Mouse (Mus musculus) limb, embryonic 14.5 days (tissue): Measurements from ENCODE around the gene Zfyve27. TPM values are rescaled to one million over a fixed set of nuclear protein-coding genes. Genes with fewer than 3 reads are reported as not detected.

Experiments
- ATAC-seq: fragments of 200-750 bp; cut with Nextera tagmentation; 2 replicates; pipeline ENCODE4 v1.8.0; 2017; ENCODE audit warnings: low read depth, moderate number of reproducible peaks, moderate TSS enrichment; ENCODE audit not compliant: low FRiP score
- DNase-seq: peaks from one replicate; pipeline ENCODE4 v3.0.0-alpha.2; 2015; ENCODE audit warnings: low spot score
- H3K27ac ChIP-seq: fragments of 300-500 bp; sonication (generic); replicated peaks from 2 replicates; pipeline ENCODE4 v1.5.1; 2014; ENCODE audit warnings: low read depth, mild to moderate bottlenecking, low read length, moderate library complexity, mixed read lengths
- H3K27me3 ChIP-seq: fragments of 300-500 bp; sonication (generic); 2 replicates; pipeline ENCODE4 v1.6.1; 2014; ENCODE audit warnings: low read length, mixed read lengths; ENCODE audit not compliant: control insufficient read depth, insufficient read depth
- H3K36me3 ChIP-seq: fragments of 300-500 bp; sonication (generic); 2 replicates; pipeline ENCODE4 v1.6.1; 2014; ENCODE audit warnings: mild to moderate bottlenecking, low read length, moderate library complexity, mixed read lengths; ENCODE audit not compliant: control insufficient read depth, insufficient read depth
- H3K4me1 ChIP-seq: fragments of 300-500 bp; sonication (generic); 2 replicates; pipeline ENCODE4 v1.6.1; 2014; ENCODE audit warnings: antibody characterized with exemption, low read length, mixed read lengths; ENCODE audit not compliant: control insufficient read depth, insufficient read depth
- H3K4me2 ChIP-seq: fragments of 300-500 bp; sonication (generic); replicated peaks from 2 replicates; pipeline ENCODE4 v1.6.1; 2014; ENCODE audit warnings: low read depth, mild to moderate bottlenecking, low read length, moderate library complexity; ENCODE audit not compliant: severe bottlenecking
- H3K4me3 ChIP-seq: fragments of 300-500 bp; sonication (generic); replicated peaks from 2 replicates; pipeline ENCODE4 v1.5.1; 2014; ENCODE audit warnings: low read length
- H3K9ac ChIP-seq: fragments of 300-500 bp; sonication (generic); 2 replicates; pipeline ENCODE4 v1.6.1; 2014; ENCODE audit warnings: mild to moderate bottlenecking, low read depth, low read length, moderate library complexity; ENCODE audit not compliant: severe bottlenecking
- H3K9me3 ChIP-seq: fragments of 300-500 bp; sonication (generic); 2 replicates; pipeline ENCODE4 v1.6.1; 2016; ENCODE audit warnings: low read length; ENCODE audit not compliant: control insufficient read depth
- POLR2A ChIP-seq: fragments of 200-500 bp; IDR thresholded peaks from 2 replicates; pipeline ENCODE4 v1.8.0; 2012; ENCODE audit warnings: inconsistent platforms, mild to moderate bottlenecking, moderate library complexity, borderline replicate concordance; ENCODE audit not compliant: insufficient read depth, insufficient read length; ENCODE audit errors: extremely low read depth
- WGBS: fragments of 180-500 bp; shearing (Covaris S2); extraction: QIAGEN DNeasy Blood & Tissue Kit; methylation state at CpG from one replicate; pipeline ENCODE4 v1.1.7; 2014; 5-methylcytosine and 5-hydroxymethylcytosine counted together
- polyA plus RNA-seq, 2 experiments: library from polyadenylated mRNA; depleted of rRNA in 1 of 2; stranded (reverse) in 1 of 2; unstranded in 1 of 2; fragments of >200 nt; fragmentation: Nextera tagmentation in 1 of 2; extraction: Ambion mirVana in 1 of 2; gene quantifications; 2 replicates each; pipeline versions ENCODE4 v1.2.1 to v1.2.3; 2012 to 2014

Zfyve27 gene
- polyA plus RNA-seq, 2 experiments, result 13.1 to 47.4 TPM

DNA sequence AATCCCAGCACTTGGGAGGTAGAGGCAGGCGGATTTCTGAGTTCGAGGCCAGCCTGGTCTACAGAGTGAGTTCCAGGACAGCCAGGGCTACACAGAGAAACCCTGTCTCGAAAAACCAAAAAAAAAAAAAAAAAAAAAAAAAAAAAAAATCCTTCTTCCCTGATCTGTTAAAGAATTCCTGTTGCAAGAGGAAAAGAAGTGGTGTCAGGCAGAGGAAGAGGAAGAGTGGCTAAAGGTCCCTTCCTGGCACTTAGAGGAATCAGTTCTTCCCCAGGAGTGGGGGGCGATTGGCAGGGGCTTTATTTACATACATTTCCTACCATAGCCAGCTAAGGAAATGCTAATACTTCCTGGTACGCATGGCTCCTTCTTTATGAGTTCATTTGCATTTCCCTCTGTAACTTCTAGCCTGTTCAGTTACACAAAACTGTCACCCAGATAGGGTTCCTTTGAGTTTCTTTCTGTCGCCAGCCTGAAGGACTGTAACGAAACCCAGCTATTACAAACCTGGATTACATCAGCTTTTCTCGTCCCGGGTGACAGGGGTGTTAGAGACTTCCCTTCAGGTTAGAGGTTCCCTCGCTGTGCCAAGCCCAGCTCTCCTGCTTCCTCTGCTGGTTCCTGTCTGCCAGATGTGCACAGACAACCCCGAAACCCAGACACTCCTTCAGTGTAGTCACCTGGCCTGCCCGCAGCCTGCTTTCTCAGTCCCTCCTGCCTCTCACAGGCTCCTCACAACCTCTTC, 6.1 kb upstream of the Zfyve27 start:
- no peaks in the 10 kb centered on the region for H3K4me1 ChIP-seq
- H3K36me3 ChIP-seq, result no peaks in the 10 kb centered on the region
- ATAC-seq (no peak), DNase-seq (no peak)
- WGBS, result 46% methylated on average over 12 of the region's 12 CpGs
- H3K9ac ChIP-seq, result no peak overlapping the region
- TF ChIP-seq POLR2A, result no peak
- H3K4me2 ChIP-seq, result no peak overlapping the region
- H3K27me3 ChIP-seq, result no peaks in the 10 kb centered on the region
- no peaks in the 10 kb centered on the region for H3K9me3 ChIP-seq
- H3K27ac ChIP-seq, result no peak overlapping the region
- H3K4me3 ChIP-seq, result no peak overlapping the region

DNA sequence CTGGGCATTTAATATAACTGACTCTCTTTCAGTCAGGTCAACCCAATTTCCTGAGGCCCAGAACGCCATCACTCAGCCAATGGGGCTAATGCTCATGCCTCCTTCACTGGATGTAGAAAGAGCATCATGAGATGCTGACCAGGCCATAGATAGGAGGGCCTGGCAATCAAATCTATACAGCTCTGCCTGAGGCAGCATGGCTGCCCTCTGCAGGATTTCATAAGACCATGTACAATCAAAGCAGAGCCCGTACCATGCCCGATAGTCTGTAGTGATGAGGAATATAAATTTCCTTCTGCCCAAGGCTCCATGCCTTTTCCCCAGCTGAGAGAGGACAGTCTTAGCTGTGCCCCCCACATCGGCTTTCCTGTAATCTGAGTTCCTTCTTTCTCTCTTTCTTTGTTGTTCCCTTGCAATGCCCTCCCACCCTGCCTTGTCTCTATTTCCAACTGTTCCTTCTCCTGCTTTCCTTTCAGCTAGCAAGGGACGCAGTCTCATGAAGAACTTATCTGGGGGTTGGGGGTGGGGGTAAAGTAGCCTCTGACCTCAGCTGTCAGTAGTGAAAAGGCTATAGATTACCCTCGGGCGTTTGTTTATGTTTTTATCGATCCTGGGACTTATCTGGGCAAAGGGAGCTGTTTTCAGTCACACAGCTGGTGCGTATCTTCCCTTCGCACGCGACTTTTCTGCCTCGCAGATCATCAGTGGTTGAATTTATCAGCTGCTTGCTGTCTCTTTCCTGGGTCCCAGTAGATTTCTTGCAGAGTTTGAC, 5.3 kb upstream of the Zfyve27 start:
- TF ChIP-seq POLR2A, result no peak
- Histone ChIP-seq H3K4me1 (no peaks in the 10 kb centered on the region), H3K27me3 (no peaks in the 10 kb centered on the region), H3K9me3 (no peaks in the 10 kb centered on the region), H3K9ac (no peak overlapping the region), H3K36me3 (no peaks in the 10 kb centered on the region), H3K4me2 (no peak overlapping the region), H3K4me3 (no peak overlapping the region), H3K27ac (no peak overlapping the region)
- no peak for ATAC-seq
- WGBS, result 58% methylated on average over 13 of the region's 13 CpGs
- DNase-seq, result no peak

DNA sequence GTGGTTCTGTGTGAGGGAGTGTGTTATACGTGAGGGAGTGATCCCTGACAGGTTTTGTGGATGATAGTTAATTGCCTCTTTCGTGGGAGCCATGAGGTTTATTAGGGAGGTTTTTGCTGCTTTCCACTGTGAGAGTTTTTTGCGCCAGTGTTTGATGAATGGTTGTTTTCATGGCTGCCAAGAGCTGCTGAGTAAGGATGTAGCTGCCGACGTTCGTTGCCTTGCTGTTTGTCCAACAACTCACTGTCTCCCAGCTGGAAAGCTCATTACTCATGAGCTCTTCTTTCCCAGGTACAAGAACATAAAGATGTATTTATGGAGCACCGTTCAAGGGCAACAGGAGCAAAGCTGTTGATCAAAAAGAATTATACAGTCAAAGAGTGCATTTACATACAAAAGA, 437 bp downstream of the Zfyve27 start:
- no peak for DNase-seq
- Histone ChIP-seq H3K9ac (no peak overlapping the region), H3K27ac (no peak overlapping the region), H3K27me3 (0 out of 2 replicates have a peak, but pooled peaks cover under 1% of the 10 kb centered on the region), H3K4me1 (no peaks in the 10 kb centered on the region), H3K36me3 (no peaks in the 10 kb centered on the region), H3K9me3 (no peaks in the 10 kb centered on the region), H3K4me3 (no peak overlapping the region), H3K4me2 (no peak overlapping the region)
- WGBS, result 34% methylated on average over 7 of the region's 7 CpGs
- no peak for ATAC-seq
- TF ChIP-seq POLR2A, result no peak

DNA sequence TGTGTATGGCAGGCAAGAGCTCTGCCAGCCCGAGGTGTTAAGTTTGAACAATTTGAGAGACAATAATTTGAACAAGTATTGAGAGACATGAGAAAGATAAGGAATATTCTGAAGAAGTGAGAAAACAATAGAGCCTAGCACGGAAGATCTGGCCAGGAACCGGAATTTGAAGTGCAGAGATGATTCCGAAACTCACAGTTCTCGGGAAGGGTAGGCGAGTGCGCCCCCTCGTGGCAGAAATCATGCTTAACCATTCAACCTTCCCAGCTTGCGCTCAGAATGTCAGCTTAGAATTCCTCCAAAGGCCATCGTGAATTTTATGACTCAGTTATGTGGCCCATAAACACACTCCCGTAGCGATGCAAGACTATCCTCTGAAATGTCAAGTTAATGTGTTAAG, 2.4 kb downstream of the Zfyve27 start:
- peak; percentile 31 for ATAC-seq
- peak overlapping the region; percentile 41 for H3K4me2 ChIP-seq
- no peaks in the 10 kb centered on the region for H3K9me3 ChIP-seq
- TF ChIP-seq POLR2A, result no peak
- 6% methylated on average over 12 of the region's 12 CpGs for WGBS
- H3K36me3 ChIP-seq, result no peaks in the 10 kb centered on the region
- peak; percentile 86 for DNase-seq
- H3K4me1 ChIP-seq, result peaks cover 4% of the 10 kb centered on the region; the same call in 1 of the 2 replicates
- H3K27ac ChIP-seq, result no peak overlapping the region
- 0 out of 2 replicates have a peak, but pooled peaks cover 2% of the 10 kb centered on the region for H3K27me3 ChIP-seq
- H3K9ac ChIP-seq, result peak overlapping the region; percentile 22; the same call in 1 of the 2 replicates
- H3K4me3 ChIP-seq, result 0 out of 2 replicates have a peak overlapping the region, but pooled peaks have one; percentile 13

DNA sequence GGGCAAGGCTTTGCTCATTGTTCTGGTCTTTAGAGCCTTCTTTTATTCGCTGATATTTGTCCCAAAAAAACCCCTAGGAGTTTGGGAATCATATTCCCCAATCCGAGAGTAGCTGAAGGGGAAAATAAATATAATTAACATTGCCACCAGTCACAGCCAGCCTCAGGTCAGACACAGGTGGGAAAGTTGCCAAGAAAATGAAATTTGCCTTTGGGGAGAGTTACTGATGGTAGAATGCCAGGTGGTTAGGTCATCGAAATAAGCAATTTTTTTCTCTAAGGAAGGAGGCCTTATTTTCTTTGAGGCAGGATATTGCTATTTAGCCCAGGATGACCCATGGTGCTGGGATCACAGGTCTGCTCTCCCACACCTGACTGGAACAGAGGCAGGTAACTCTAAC, 3.0 kb downstream of the Zfyve27 start:
- WGBS, result 27% methylated on average over 3 of the region's 3 CpGs
- TF ChIP-seq POLR2A, result no peak
- H3K4me3 ChIP-seq, result no peak overlapping the region

More for the DNA sequence above, 3.0 kb downstream of the Zfyve27 start:
- ATAC-seq (no peak), DNase-seq (no peak)
- no peak overlapping the region for H3K27ac ChIP-seq
- H3K9me3 ChIP-seq, result no peaks in the 10 kb centered on the region
- H3K9ac ChIP-seq, result no peak overlapping the region
- no peak overlapping the region for H3K4me2 ChIP-seq
- no peaks in the 10 kb centered on the region for H3K36me3 ChIP-seq
- 0 out of 2 replicates have a peak, but pooled peaks cover 2% of the 10 kb centered on the region for H3K27me3 ChIP-seq
- H3K4me1 ChIP-seq, result peaks cover 10% of the 10 kb centered on the region
